Mouse (Mus musculus) lung, adult 2 months (tissue): Measurements from ENCODE around the gene Eif4g3.

Experiments
- CTCF ChIP-seq: fragments of 200-500 bp; IDR thresholded peaks from 2 replicates; pipeline ENCODE4 v1.5.1; 2011; ENCODE audit warnings: mild to moderate bottlenecking, low read length, control low read depth; ENCODE audit not compliant: insufficient read depth
- POLR2A ChIP-seq: fragments of 200-500 bp; IDR thresholded peaks from 2 replicates; pipeline ENCODE4 v1.6.1; 2011; ENCODE audit warnings: low read depth, mild to moderate bottlenecking, control low read depth, low read length, borderline replicate concordance; ENCODE audit errors: extremely low read depth

GRCm38 (mm10) chr4:138009786-138010502 lies 17.1 kb downstream of the Eif4g3 start:
- TF ChIP-seq CTCF (no peak), POLR2A (no peak)
